Mouse (Mus musculus): ENCODE measurements around the gene Zfand6.

- no peak for TF ChIP-seq CTCF (IDR thresholded peaks at IDR 0.05; ENCODE audit: borderline replicate concordance, extremely low read depth, insufficient read depth, insufficient read length)
- no peak for TF ChIP-seq POLR2A (IDR thresholded peaks at IDR 0.05; ENCODE audit: borderline replicate concordance, extremely low read depth, insufficient read depth, insufficient read length, poor library complexity, severe bottlenecking)
These were observed 83.4 kb downstream of the Zfand6 start, which contains the start of gene Fah for GRCm38 (mm10) chr7:84606293-84606749.
